Mouse (Mus musculus): ENCODE measurements around the gene Arap1. TPM values are rescaled to one million over a fixed set of nuclear protein-coding genes. Genes with fewer than 3 reads are reported as not detected.
A peak's percentile ranks its signal among the peaks of the same experiment; 100 is the strongest.

Gene Arap1
- total and polyA plus RNA-seq, 2 experiments: 43.8 to 88.2 TPM

- H3K79me2 ChIP-seq (ENCODE audit: control insufficient read depth, insufficient read depth, low read length): peaks cover 35% of the 10 kb centered on the region; the same call in 1 of the 2 replicates
- peak; percentile 97 for DNase-seq (ENCODE audit: extremely low read depth, low read depth, low spot score)
- TF ChIP-seq CTCF (IDR thresholded peaks at IDR 0.05; ENCODE audit: low read depth, low read length) (no peak), POLR2A (IDR thresholded peaks at IDR 0.05; ENCODE audit: extremely low read depth, insufficient read depth, low read length) (no peak)
- 22% methylated on average over 5 of the region's 5 CpGs for WGBS
- H3K4me3 ChIP-seq (ENCODE audit: insufficient read depth, low read depth, low read length): peak overlapping the region; percentile 24; the same call in 1 of the 2 replicates
- H3K27ac ChIP-seq (replicated peaks; ENCODE audit: insufficient read depth, low read depth, low read length): peak overlapping the region; percentile 98
- H3K27me3 ChIP-seq (ENCODE audit: control insufficient read depth, insufficient read depth, low read length): no peaks in the 10 kb centered on the region
- peaks cover 69% of the 10 kb centered on the region for H3K4me1 ChIP-seq (ENCODE audit: control insufficient read depth, insufficient read depth, low read length)
- peak overlapping the region; percentile 63 for H3K9ac ChIP-seq (ENCODE audit: low read depth, low read length)
- H3K36me3 ChIP-seq (ENCODE audit: control insufficient read depth, insufficient read depth, low read length): peaks cover 40% of the 10 kb centered on the region
These were observed 15.6 kb upstream of the Arap1 start for GRCm38 (mm10) chr7:101332045-101332831.

GRCm38 (mm10) chr7:101335228-101335627 is 12.6 kb upstream of the Arap1 start:
- no peaks in the 10 kb centered on the region for H3K27me3 ChIP-seq (ENCODE audit: control insufficient read depth, insufficient read depth, low read length)
- DNase-seq (ENCODE audit: extremely low read depth, low read depth, low spot score): peak; percentile 24

GRCm38 (mm10) chr7:101336686-101337085 is 11.2 kb upstream of the Arap1 start:
- peak; percentile 20 for DNase-seq (ENCODE audit: extremely low read depth, low read depth, low spot score)
- H3K27me3 ChIP-seq (ENCODE audit: control insufficient read depth, insufficient read depth, low read length): no peaks in the 10 kb centered on the region
- H3K9ac ChIP-seq (ENCODE audit: low read depth, low read length): 0 out of 2 replicates have a peak overlapping the region, but pooled peaks have one; percentile 31
- H3K4me1 ChIP-seq (ENCODE audit: control insufficient read depth, insufficient read depth, low read length): peaks cover 57% of the 10 kb centered on the region
- H3K79me2 ChIP-seq (ENCODE audit: control insufficient read depth, insufficient read depth, low read length): peaks cover 27% of the 10 kb centered on the region; the same call in 1 of the 2 replicates
- H3K27ac ChIP-seq (replicated peaks; ENCODE audit: insufficient read depth, low read depth, low read length): peak overlapping the region; percentile 18; the same call in 1 of the 2 replicates
- H3K4me3 ChIP-seq (ENCODE audit: insufficient read depth, low read depth, low read length): no peak overlapping the region
- TF ChIP-seq POLR2A (IDR thresholded peaks at IDR 0.05; ENCODE audit: extremely low read depth, insufficient read depth, low read length): no peak
- TF ChIP-seq CTCF (IDR thresholded peaks at IDR 0.05; ENCODE audit: low read depth, low read length): no peak
- peaks cover 59% of the 10 kb centered on the region for H3K36me3 ChIP-seq (ENCODE audit: control insufficient read depth, insufficient read depth, low read length)
- WGBS: 79% methylated on average over 3 of the region's 3 CpGs

More at GRCm38 (mm10) chr7:101335228-101335627, 12.6 kb upstream of the Arap1 start:
- Histone ChIP-seq H3K27ac (replicated peaks; ENCODE audit: insufficient read depth, low read depth, low read length) (peak overlapping the region; percentile 46), H3K36me3 (ENCODE audit: control insufficient read depth, insufficient read depth, low read length) (peaks cover 51% of the 10 kb centered on the region), H3K4me3 (ENCODE audit: insufficient read depth, low read depth, low read length) (no peak overlapping the region), H3K4me1 (ENCODE audit: control insufficient read depth, insufficient read depth, low read length) (peaks cover 62% of the 10 kb centered on the region), H3K79me2 (ENCODE audit: control insufficient read depth, insufficient read depth, low read length) (peaks cover 27% of the 10 kb centered on the region; the same call in 1 of the 2 replicates), H3K9ac (ENCODE audit: low read depth, low read length) (no peak overlapping the region; the same call in 1 of the 2 replicates)
- TF ChIP-seq CTCF (IDR thresholded peaks at IDR 0.05; ENCODE audit: low read depth, low read length) (no peak), POLR2A (IDR thresholded peaks at IDR 0.05; ENCODE audit: extremely low read depth, insufficient read depth, low read length) (no peak)
- WGBS: 29% methylated on average over 2 of the region's 2 CpGs

- DNase-seq (ENCODE audit: extremely low read depth, low read depth, low spot score): peak; percentile 81
- H3K36me3 ChIP-seq (ENCODE audit: control insufficient read depth, insufficient read depth, low read length): peaks cover 60% of the 10 kb centered on the region
- peaks cover 25% of the 10 kb centered on the region; the same call in 1 of the 2 replicates for H3K79me2 ChIP-seq (ENCODE audit: control insufficient read depth, insufficient read depth, low read length)
- H3K4me3 ChIP-seq (ENCODE audit: insufficient read depth, low read depth, low read length): no peak overlapping the region
- peaks cover 58% of the 10 kb centered on the region for H3K4me1 ChIP-seq (ENCODE audit: control insufficient read depth, insufficient read depth, low read length)
- no peak for TF ChIP-seq CTCF (IDR thresholded peaks at IDR 0.05; ENCODE audit: low read depth, low read length)
- no peak for TF ChIP-seq POLR2A (IDR thresholded peaks at IDR 0.05; ENCODE audit: extremely low read depth, insufficient read depth, low read length)
- WGBS: 38% methylated on average over 3 of the region's 3 CpGs
- no peak overlapping the region for H3K27ac ChIP-seq (replicated peaks; ENCODE audit: insufficient read depth, low read depth, low read length)
- H3K9ac ChIP-seq (ENCODE audit: low read depth, low read length): no peak overlapping the region
- H3K27me3 ChIP-seq (ENCODE audit: control insufficient read depth, insufficient read depth, low read length): no peaks in the 10 kb centered on the region
These were observed 10.5 kb upstream of the Arap1 start for GRCm38 (mm10) chr7:101337401-101337800.

- peaks cover 1% of the 10 kb centered on the region; the same call in 1 of the 2 replicates for H3K79me2 ChIP-seq (ENCODE audit: control insufficient read depth, insufficient read depth, low read length)
- TF ChIP-seq POLR2A (IDR thresholded peaks at IDR 0.05; ENCODE audit: extremely low read depth, insufficient read depth, low read length) (no peak), CTCF (IDR thresholded peaks at IDR 0.05; ENCODE audit: low read depth, low read length) (no peak)
- no peak for DNase-seq (ENCODE audit: extremely low read depth, low read depth, low spot score)
- WGBS: 14% methylated on average over 6 of the region's 6 CpGs
- peak overlapping the region; percentile 17; the same call in 1 of the 2 replicates for H3K9ac ChIP-seq (ENCODE audit: low read depth, low read length)
- H3K4me3 ChIP-seq (ENCODE audit: insufficient read depth, low read depth, low read length): no peak overlapping the region
- H3K27ac ChIP-seq (replicated peaks; ENCODE audit: insufficient read depth, low read depth, low read length): no peak overlapping the region
- H3K4me1 ChIP-seq (ENCODE audit: control insufficient read depth, insufficient read depth, low read length): peaks cover 61% of the 10 kb centered on the region
- no peaks in the 10 kb centered on the region for H3K27me3 ChIP-seq (ENCODE audit: control insufficient read depth, insufficient read depth, low read length)
- H3K36me3 ChIP-seq (ENCODE audit: control insufficient read depth, insufficient read depth, low read length): peaks cover 66% of the 10 kb centered on the region
These were observed 6.5 kb upstream of the Arap1 start for GRCm38 (mm10) chr7:101341405-101341804.
